Mouse (Mus musculus) small intestine, adult 2 months (tissue): ENCODE data around the gene Lrrc3c. TPM values are rescaled to one million over a fixed set of nuclear protein-coding genes. Genes with fewer than 3 reads are reported as not detected.

ENCODE experiments used
- H3K27ac ChIP-seq: fragments of 200-500 bp; 2 replicates; pipeline ENCODE4 v1.5.1; 2012; ENCODE audit warnings: low read depth, low read length, control low read depth, inconsistent platforms; ENCODE audit not compliant: insufficient read depth
- H3K27me3 ChIP-seq: fragments of 200-500 bp; 2 replicates; pipeline ENCODE4 v1.6.1; 2012; ENCODE audit warnings: mild to moderate bottlenecking, moderate library complexity, low read length, inconsistent platforms; ENCODE audit not compliant: control insufficient read depth, insufficient read depth
- H3K36me3 ChIP-seq: fragments of 200-500 bp; 2 replicates; pipeline ENCODE4 v1.6.1; 2012; ENCODE audit warnings: mild to moderate bottlenecking, low read length, control low read depth, inconsistent platforms; ENCODE audit not compliant: control insufficient read depth, insufficient read depth
- H3K4me1 ChIP-seq: fragments of 200-500 bp; 2 replicates; pipeline ENCODE4 v1.6.1; 2012; ENCODE audit warnings: low read length, inconsistent platforms, mixed read lengths; ENCODE audit not compliant: control insufficient read depth, insufficient read depth, insufficient read length
- H3K4me3 ChIP-seq: fragments of 200-500 bp; 2 replicates; pipeline ENCODE4 v1.5.1; 2012; ENCODE audit warnings: low read depth, mild to moderate bottlenecking, control low read depth, inconsistent platforms, low read length, moderate library complexity
- CTCF ChIP-seq: fragments of 200-500 bp; IDR thresholded peaks from 2 replicates; pipeline ENCODE4 v1.5.1; 2012; ENCODE audit warnings: low read depth, mild to moderate bottlenecking, control low read depth, inconsistent platforms, low read length, moderate library complexity, mixed read lengths; ENCODE audit not compliant: insufficient replicate concordance, insufficient read length; ENCODE audit errors: extremely low read depth
- POLR2A ChIP-seq: fragments of 200-500 bp; IDR thresholded peaks from 2 replicates; pipeline ENCODE4 v1.6.1; 2012; ENCODE audit warnings: low read depth, mild to moderate bottlenecking, control low read depth, inconsistent platforms, low read length, moderate library complexity
- WGBS: fragments of 180-500 bp; shearing (Covaris S2); methylation state at CpG from one replicate; pipeline ENCODE4 v1.1.7; 2018; 5-methylcytosine and 5-hydroxymethylcytosine counted together
- polyA plus RNA-seq: library from polyadenylated mRNA; depleted of rRNA; stranded (reverse); fragments of >200 nt; gene quantifications from 2 replicates; pipeline ENCODE4 v1.2.3, GENCODE M21; 2012

The Lrrc3c gene
- polyA plus RNA-seq, 1 experiment, result not detected

GRCm38 (mm10) chr11:98582030-98582388 lies 16.1 kb upstream of the Lrrc3c start:
- Histone ChIP-seq H3K36me3 (peaks cover 22% of the 10 kb centered on the region), H3K4me1 (peaks cover 34% of the 10 kb centered on the region), H3K27me3 (no peaks in the 10 kb centered on the region), H3K4me3 (no peak overlapping the region), H3K27ac (0 out of 2 replicates have a peak overlapping the region, but pooled peaks have one; percentile 90)
- TF ChIP-seq POLR2A, result no peak
- no peak for TF ChIP-seq CTCF
- WGBS, result 87% methylated on average over 8 of the region's 8 CpGs

DNA sequence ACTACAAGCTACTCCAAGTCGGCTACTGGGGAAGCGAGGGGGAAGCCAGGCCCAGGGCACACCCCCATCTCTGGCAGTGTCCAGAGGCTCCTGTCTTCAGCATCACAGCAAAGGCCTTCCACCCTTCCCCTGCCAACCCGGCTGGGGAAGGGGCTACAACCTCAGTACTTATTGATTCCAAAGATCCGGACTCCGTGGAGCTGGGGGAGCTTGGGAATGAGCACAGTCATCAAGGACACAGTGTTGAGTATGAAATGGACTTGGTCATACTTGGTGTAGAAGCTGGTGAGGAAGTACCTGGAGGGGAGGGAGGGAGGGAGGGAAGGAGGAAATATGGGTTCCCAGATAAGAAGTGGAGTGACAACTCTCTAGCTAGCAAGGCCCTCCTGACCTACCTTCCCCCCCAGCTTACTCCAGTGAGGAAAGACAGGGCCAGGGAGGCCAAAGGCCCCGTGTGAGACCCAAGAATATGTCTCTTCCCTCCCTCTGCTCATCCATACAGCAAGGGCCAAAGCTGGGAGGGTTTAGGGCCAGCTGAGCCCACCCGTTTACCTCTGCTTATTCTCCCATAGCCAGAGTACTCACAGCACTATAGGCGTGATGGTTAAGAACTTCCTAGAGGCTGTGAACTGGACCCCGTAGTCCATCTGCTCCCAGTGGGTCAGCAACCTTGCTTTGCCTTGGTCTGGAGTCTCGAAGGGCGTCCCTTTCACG lies 15.4 kb upstream of the Lrrc3c start:
- H3K4me3 ChIP-seq, result no peak overlapping the region
- 77% methylated on average over 12 of the region's 12 CpGs for WGBS

GRCm38 (mm10) chr11:98583265-98583552 lies 14.9 kb upstream of the Lrrc3c start:
- WGBS, result 91% methylated on average over 3 of the region's 3 CpGs
- Histone ChIP-seq H3K27ac (no peak overlapping the region), H3K4me1 (peaks cover 39% of the 10 kb centered on the region)

More for the DNA sequence above, 15.4 kb upstream of the Lrrc3c start:
- Histone ChIP-seq H3K4me1 (peaks cover 38% of the 10 kb centered on the region), H3K27ac (peak overlapping the region; percentile 90; the same call in 1 of the 2 replicates), H3K27me3 (no peaks in the 10 kb centered on the region), H3K36me3 (peaks cover 22% of the 10 kb centered on the region)
- no peak for TF ChIP-seq POLR2A
- no peak for TF ChIP-seq CTCF

GRCm38 (mm10) chr11:98583571-98583970 lies 14.5 kb upstream of the Lrrc3c start:
- WGBS, result 29% methylated on average over 3 of the region's 3 CpGs
- Histone ChIP-seq H3K27ac (no peak overlapping the region), H3K4me1 (peaks cover 39% of the 10 kb centered on the region), H3K36me3 (peaks cover 22% of the 10 kb centered on the region), H3K27me3 (no peaks in the 10 kb centered on the region), H3K4me3 (no peak overlapping the region)
- TF ChIP-seq CTCF (peak; percentile 24; the same call in 1 of the 2 replicates), POLR2A (no peak)

More at GRCm38 (mm10) chr11:98583265-98583552, 14.9 kb upstream of the Lrrc3c start:
- Histone ChIP-seq H3K36me3 (peaks cover 22% of the 10 kb centered on the region), H3K27me3 (no peaks in the 10 kb centered on the region), H3K4me3 (no peak overlapping the region)
- no peak for TF ChIP-seq POLR2A
- TF ChIP-seq CTCF, result no peak

DNA sequence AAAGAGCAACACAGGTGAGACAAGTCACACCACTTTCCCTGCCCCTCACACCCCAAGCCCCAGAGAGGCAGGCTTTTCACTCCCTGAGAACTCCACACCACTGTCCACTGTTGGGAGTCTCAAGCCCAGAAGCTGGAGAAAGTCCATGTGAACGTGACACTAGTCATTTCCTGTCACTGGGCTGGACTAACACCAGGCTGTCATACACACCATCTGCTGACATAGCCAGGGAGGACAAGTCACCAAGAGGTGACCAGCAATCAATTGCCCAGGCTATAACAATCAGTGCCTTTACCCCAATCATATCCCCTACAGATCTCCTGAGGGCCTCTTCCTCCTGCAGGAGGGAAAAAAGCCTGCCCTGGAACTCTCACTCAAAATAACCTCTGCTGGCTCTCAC lies 13.9 kb upstream of the Lrrc3c start:
- Histone ChIP-seq H3K4me1 (peaks cover 42% of the 10 kb centered on the region), H3K36me3 (peaks cover 22% of the 10 kb centered on the region), H3K4me3 (peak overlapping the region; percentile 89), H3K27me3 (no peaks in the 10 kb centered on the region), H3K27ac (peak overlapping the region; percentile 28; the same call in 1 of the 2 replicates)
- 41% methylated on average over 1 of the region's 1 CpGs for WGBS
- no peak for TF ChIP-seq CTCF
- TF ChIP-seq POLR2A, result no peak

- Histone ChIP-seq H3K27me3 (no peaks in the 10 kb centered on the region), H3K27ac (peak overlapping the region; percentile 9), H3K4me3 (peak overlapping the region; percentile 89), H3K4me1 (peaks cover 44% of the 10 kb centered on the region), H3K36me3 (peaks cover 22% of the 10 kb centered on the region)
- 83% methylated on average over 6 of the region's 6 CpGs for WGBS
- TF ChIP-seq POLR2A (no peak), CTCF (no peak)
These were observed 13.4 kb upstream of the Lrrc3c start for GRCm38 (mm10) chr11:98584629-98585177.

DNA sequence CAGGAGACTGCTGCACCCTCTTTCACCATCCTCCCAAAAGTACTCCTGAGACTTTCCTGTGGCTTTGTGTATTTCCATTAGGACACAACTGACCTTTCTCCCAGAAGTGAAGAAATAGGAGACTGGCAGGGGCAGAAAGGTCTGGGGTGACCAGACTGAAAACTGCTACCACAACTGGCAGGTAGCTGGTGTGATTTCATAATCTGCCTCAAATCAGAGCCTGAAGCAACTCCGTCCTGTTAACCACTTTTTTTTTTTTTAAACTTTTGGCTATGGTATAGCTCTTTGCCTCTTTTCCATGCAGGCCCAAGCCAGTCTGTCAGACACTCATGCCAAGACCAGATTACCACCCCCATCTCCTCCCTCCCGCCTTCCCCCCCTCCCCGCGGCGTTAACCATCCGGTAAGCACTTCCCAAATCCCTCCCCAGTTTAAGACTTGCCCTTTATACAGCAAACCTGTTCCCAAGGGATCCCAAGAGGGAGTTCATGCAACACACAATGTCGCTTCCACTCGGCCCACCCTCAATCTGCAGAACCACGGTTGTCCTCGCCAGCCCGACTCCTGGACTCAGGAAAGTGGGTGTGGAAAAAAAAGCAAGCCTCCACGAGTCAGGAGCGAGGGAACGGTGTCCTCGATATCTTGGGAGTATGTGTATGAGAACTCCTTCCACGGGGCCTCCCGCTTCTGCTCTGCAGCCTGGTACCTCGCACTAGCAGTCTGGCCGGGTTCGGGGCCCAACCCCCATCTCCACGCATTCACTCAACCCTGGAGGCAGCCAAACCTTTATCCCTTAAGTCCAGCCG lies 11.8 kb upstream of the Lrrc3c start:
- no peak for TF ChIP-seq POLR2A
- no peak for TF ChIP-seq CTCF
- Histone ChIP-seq H3K27ac (no peak overlapping the region), H3K4me3 (peak overlapping the region; percentile 89), H3K27me3 (no peaks in the 10 kb centered on the region), H3K36me3 (peaks cover 22% of the 10 kb centered on the region), H3K4me1 (peaks cover 29% of the 10 kb centered on the region)
- 3% methylated on average over 22 of the region's 22 CpGs for WGBS
